Mouse (Mus musculus): ENCODE results near the gene BC048679.

DNA sequence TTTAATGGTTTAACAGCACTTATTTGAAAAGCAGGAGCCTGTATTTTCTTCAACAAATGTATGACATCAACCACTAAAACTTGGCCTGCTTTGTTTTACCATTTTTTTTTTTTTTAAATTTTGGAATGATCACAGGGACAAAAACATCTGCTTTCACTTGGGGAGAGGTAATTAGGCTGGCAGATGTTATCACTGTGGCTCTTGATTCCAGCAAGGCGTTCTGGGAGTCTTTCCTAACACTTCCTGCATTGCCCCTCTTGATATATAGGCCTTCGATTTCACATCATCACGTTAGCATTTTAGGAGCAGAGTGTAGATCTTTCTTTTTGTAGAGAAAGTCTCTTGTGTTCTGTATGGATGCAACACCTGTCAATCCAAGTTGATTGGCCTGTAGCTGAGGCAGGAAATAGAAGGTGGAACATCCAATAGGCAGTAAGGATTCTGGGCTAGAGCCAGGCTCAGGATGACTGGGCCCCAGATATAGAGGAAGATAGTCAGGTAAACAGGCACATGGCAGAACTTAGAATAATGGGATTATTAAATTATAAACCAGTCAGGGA is 18.5 kb downstream of the BC048679 start:
- TF ChIP-seq CTCF (IDR thresholded peaks at IDR 0.05; ENCODE audit: low read depth, low read length) (no peak), POLR2A (IDR thresholded peaks at IDR 0.05; ENCODE audit: borderline replicate concordance, low read depth, low read length) (no peak)
